Mouse (Mus musculus): ENCODE data around the gene Tex30.

The Tex30 gene

GRCm38 (mm10) chr1:44102259-44102717 is at the start of gene Tex30:
TSS of gene Tex30 (minus strand) at chr1:44102441.
- in situ Hi-C loops (cut with MboI; ENCODE audit: unreplicated experiment in 2 of 2) = no loop called here

- in situ Hi-C loops (cut with MboI; ENCODE audit: unreplicated experiment in 2 of 2) = no loop called here
Measured at GRCm38 (mm10) chr1:44148706-44149105, 46.5 kb upstream of the Tex30 start.

GRCm38 (mm10) chr1:44147563-44148381 is 45.5 kb upstream of the Tex30 start, which contains the start of gene Ercc5:
TSS of gene Ercc5 (plus strand) at chr1:44147744.
- in situ Hi-C loops (cut with MboI; ENCODE audit: unreplicated experiment in 2 of 2) = no loop called here

GRCm38 (mm10) chr1:44142747-44143146 is 40.5 kb upstream of the Tex30 start:
- in situ Hi-C loops (cut with MboI; ENCODE audit: unreplicated experiment in 2 of 2) = no loop called here

- in situ Hi-C loops (cut with MboI; ENCODE audit: unreplicated experiment in 2 of 2) = no loop called here
Measured at GRCm38 (mm10) chr1:44140232-44140631, 38.0 kb upstream of the Tex30 start.

GRCm38 (mm10) chr1:44129929-44130581 is 27.8 kb upstream of the Tex30 start:
- in situ Hi-C loops (cut with MboI; ENCODE audit: unreplicated experiment in 2 of 2) = no loop called here

- in situ Hi-C loops (cut with MboI; ENCODE audit: unreplicated experiment in 2 of 2) = no loop called here
Measured at GRCm38 (mm10) chr1:44125590-44125989, 23.3 kb upstream of the Tex30 start.

GRCm38 (mm10) chr1:44122256-44122655 is 20.0 kb upstream of the Tex30 start:
- in situ Hi-C loops (cut with MboI; ENCODE audit: unreplicated experiment in 2 of 2) = no loop called here

- in situ Hi-C loops (cut with MboI; ENCODE audit: unreplicated experiment in 2 of 2) = no loop called here
Measured at GRCm38 (mm10) chr1:44120074-44120406, 17.8 kb upstream of the Tex30 start.

- in situ Hi-C loops (cut with MboI; ENCODE audit: unreplicated experiment in 2 of 2) = loop anchor here in 1 of 2 experiments (5.0 kb wide), 1 partner anchor 38 kb away; no protein-coding TSS in a partner anchor
Measured at GRCm38 (mm10) chr1:44119201-44120073, 17.2 kb upstream of the Tex30 start.

GRCm38 (mm10) chr1:44118239-44119054 is 16.2 kb upstream of the Tex30 start, which contains the start of the genes Kdelc1 and Bivm:
TSS of gene Kdelc1 (minus strand) at chr1:44118808.
TSS of gene Bivm (plus strand) at chr1:44118957.
- in situ Hi-C loops (cut with MboI; ENCODE audit: unreplicated experiment in 2 of 2) = loop anchor here in 1 of 2 experiments (5.0 kb wide), 1 partner anchor 39 kb away; no protein-coding TSS in a partner anchor

GRCm38 (mm10) chr1:44117571-44117970 is 15.3 kb upstream of the Tex30 start:
- in situ Hi-C loops (cut with MboI; ENCODE audit: unreplicated experiment in 2 of 2) = loop anchor here in 1 of 2 experiments (5.0 kb wide), 1 partner anchor 40 kb away; no protein-coding TSS in a partner anchor

GRCm38 (mm10) chr1:44102939-44103338 is 698 bp upstream of the Tex30 start:
- in situ Hi-C loops (cut with MboI; ENCODE audit: unreplicated experiment in 2 of 2) = no loop called here

GRCm38 (mm10) chr1:44101448-44102225 is 604 bp downstream of the Tex30 start:
- in situ Hi-C loops (cut with MboI; ENCODE audit: unreplicated experiment in 2 of 2) = no loop called here

GRCm38 (mm10) chr1:44064625-44065024 is 37.6 kb downstream of the Tex30 start:
- in situ Hi-C loops (cut with MboI; ENCODE audit: unreplicated experiment in 2 of 2) = loop anchor here (5.0 to 25.0 kb wide), 10 partner anchors 98 to 1202 kb away; partner anchors contain the start of gene Mrps9 (in 1 of the 2)

GRCm38 (mm10) chr1:44063439-44063838 is 38.8 kb downstream of the Tex30 start:
- in situ Hi-C loops (cut with MboI; ENCODE audit: unreplicated experiment in 2 of 2) = loop anchor here (5.0 to 25.0 kb wide), 9 partner anchors 99 to 1201 kb away; partner anchors contain the start of gene Mrps9 (in 1 of the 2)

- in situ Hi-C loops (cut with MboI; ENCODE audit: unreplicated experiment in 2 of 2) = loop anchor here (5.0 to 25.0 kb wide), 9 partner anchors 100 to 1200 kb away; partner anchors contain the start of gene Mrps9 (in 1 of the 2)
Measured at GRCm38 (mm10) chr1:44061836-44062235, 40.4 kb downstream of the Tex30 start, which contains the start of gene Gm8251. TSS of gene Gm8251 (minus strand) at chr1:44061936.

- in situ Hi-C loops (cut with MboI; ENCODE audit: unreplicated experiment in 2 of 2) = loop anchor here (10.0 to 25.0 kb wide), 6 partner anchors 104 to 1196 kb away; partner anchors contain the start of gene Mrps9 (in 1 of the 2)
Measured at GRCm38 (mm10) chr1:44057805-44058204, 44.4 kb downstream of the Tex30 start.
